Mouse (Mus musculus) kidney, adult 8-10 months (tissue): ENCODE data around the gene Cit.

Experiments
- DNase-seq, 2 experiments: peaks; one replicate each; pipeline ENCODE4 v3.0.0; 2022

Cit gene

GRCm38 (mm10) chr5:116014237-116014636 is 169.2 kb downstream of the Cit start:
- DNase-seq, result no peak

DNA sequence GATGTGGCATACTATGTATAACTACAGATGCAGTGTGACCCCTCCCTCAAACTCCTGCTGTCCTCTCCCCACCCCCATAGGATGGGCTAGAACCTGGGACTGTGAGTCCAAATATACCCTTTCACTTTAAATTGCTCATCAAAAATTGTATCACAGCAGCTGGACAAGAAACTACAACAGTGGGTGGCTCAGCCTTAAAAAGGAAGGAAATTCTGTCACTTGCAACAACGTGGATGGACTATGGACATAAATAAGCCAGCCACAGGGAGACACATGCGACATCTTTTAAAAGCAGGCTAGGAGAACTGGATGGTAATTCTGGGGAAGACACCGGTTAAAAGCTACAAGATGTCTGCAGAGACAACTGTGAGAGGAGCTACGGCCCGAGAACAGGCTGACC is 171.5 kb downstream of the Cit start:
- DNase-seq, result no peak

- no peak for DNase-seq
Observed at GRCm38 (mm10) chr5:116017391-116017790, 172.3 kb downstream of the Cit start.

- no peak for DNase-seq
Observed at GRCm38 (mm10) chr5:116018196-116018595, 173.1 kb downstream of the Cit start.

DNA sequence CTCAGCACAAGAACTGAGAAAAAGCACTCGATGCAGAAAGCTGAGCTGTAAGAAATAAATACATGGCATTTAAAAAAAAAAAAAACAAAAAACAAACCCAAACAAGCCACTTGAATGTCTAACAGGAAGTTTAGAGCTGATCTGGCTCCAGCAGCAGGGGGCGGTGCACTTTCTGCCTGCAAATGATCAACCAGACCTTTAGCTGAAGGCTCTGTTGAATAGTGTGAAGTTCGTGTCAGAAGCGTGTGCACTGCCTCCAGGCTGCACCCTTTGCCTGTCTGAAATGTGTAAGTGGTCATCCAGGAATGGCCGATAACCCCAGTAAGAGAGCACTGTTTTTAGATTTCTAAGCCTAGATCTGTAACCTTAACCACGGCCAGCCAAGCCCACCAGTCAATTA is 173.7 kb downstream of the Cit start:
- DNase-seq, result peak; percentile 83 to 88

- peak; percentile 71 to 74 for DNase-seq
Observed at GRCm38 (mm10) chr5:116019371-116019770, 174.3 kb downstream of the Cit start.

DNA sequence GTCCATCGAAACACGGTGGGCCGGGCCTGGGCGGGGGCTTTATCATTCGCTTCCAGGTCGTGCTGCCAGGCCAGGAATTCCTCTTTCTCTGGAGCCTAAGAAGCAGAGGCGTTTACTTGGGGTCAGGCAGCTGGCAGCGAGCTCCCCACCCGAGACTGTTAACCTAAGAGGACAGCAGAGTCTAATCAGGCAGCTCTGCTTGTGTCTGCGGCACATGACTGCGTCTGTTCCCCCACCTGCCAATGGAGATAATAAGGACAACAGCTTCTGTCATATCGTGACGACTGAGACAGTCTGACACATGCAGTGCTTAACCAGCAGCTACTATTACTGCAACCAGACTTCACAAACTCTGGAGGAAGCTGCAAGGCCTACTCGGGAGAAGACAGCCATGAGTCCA is 176.5 kb downstream of the Cit start:
- DNase-seq, result no peak

- no peak for DNase-seq
Observed at GRCm38 (mm10) chr5:116022131-116022530, 177.1 kb downstream of the Cit start.

DNA sequence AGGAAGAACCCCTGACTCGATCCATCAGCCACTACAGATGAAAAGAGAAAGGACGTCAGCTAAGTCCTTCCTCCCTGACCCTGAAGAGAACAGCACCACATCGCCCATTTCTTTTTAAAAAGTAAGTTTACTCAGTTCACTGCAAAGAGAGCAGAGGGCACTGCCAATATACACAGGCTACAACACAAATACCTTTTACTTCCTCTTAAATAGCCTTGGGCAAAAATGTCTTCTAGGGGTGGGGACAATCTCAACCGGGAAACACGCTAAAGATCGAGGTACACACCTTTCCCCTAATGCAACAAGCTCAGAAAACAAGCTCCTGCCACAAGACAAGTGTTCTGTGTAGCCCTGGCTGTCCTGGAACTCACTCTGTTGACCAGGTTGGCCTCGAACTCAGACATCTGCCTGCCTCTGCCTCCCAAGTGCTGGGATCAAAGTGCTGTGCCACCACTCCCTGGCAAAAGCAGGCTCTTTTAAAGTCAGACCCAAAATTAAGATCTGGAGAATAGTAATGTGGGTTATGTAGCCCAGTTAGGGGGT is 177.7 kb downstream of the Cit start:
- DNase-seq, result peak in 1 of 2 experiments; percentile 31

GRCm38 (mm10) chr5:116023251-116023661 is 178.2 kb downstream of the Cit start:
- DNase-seq, result peak; percentile 77 to 80

DNA sequence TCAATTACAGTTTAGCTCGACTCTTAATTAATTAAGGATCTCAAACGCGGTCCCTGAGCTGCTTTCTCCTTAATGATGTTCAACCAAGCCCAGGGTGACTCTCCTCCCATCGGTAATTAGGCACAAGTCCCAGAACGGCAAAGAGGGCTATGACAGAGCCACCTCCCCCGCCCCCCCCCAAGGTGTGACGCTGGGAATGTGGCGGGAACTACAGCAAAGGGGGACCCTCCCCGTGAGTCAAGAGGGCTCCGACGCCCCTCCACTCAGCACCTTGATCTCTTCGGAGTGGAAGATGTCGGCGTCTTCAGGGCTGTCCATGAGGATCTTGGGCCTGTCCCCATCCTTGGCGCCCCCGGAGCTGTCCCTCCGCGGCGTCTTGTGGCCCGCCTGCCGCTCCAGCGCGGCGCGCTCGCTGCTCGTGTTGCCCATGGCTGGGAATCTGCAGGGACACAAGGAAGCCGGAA is 178.8 kb downstream of the Cit start:
- DNase-seq, result no peak

DNA sequence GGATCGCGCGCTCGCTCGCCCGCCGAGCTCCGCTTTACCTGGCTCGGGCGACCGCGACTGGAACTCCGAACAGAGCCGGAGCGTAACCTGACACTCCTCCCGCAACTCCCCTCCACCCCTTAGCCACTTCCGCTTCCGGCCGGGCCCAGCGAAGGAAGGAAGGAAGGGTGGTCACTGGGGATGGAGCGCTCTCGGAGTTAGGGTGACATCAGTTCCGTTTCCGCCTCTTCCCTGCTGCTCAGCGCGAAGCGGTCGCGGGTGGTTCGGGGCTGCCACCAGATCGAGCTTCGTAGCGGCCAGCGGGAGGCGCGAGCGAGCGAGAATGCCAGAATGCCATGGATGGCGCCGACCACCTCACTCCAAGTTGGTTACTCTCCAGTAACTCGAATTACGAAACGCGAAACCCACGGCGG is 179.3 kb downstream of the Cit start, which contains the start of gene Prkab1:
Prkab1 (minus strand) TSS at position 182 of the 413 bp plus-strand sequence.
- DNase-seq, result peak; percentile 92 to 95

DNA sequence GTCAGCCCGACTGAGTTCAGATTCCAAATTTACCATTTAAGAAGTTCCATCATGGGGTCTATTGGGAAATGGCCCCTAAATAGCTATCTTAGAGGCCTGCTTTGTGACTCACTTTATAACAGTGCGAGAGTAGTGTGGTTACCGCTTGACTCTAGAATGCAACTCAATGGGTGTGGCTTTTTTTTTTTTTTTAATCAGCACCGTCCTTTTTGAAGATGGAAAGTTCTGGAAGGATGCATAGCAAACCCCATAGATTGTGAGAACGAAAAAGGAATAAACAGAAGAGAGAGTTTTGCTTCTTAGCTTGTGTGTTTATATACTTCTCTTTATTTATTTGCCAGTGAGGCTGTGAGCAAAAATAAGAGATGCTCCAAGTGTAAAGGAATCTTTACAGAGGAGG is 181.0 kb downstream of the Cit start:
- no peak for DNase-seq

DNA sequence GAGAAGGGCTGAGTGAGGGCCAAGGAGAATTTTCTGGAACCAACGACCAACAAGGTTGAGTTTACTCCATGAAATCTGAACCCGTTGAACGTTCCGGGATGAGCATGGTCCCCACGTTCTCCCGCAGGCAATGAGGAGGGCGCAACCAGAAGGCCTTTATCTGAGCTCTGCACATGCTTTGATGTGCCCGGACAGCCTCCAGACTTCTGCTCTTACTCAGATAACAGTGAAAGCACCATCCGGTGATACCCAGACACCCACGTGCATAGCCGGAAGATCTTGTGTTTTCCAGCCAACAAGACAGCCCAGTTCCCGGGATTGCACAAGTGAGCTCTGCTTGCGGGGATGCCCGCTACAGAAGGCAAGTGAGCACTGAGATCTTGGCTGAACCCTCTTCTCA is 181.5 kb downstream of the Cit start:
- no peak for DNase-seq

DNA sequence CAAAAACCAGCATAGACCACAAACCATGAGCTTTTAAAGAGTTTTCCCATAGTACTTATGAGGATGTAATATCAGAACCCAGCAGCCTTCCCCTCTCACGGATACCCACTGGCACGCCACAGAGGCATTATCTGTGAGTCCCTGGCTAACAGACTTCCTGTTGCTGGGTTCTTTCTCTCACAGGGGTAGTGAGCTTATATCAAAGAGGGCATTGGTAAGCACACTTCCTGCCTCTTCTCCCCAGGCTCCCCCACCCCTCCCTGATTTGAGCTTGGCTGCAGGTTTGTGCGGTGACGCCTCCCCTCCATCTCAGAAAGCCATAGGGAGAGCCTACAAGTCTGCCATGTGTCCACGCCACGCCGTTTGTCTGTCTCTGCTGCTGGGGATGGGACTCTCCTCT is 184.0 kb downstream of the Cit start:
- DNase-seq, result no peak

GRCm38 (mm10) chr5:116030566-116031189 is 185.6 kb downstream of the Cit start:
- no peak for DNase-seq

- DNase-seq, result peak in 1 of 2 experiments; percentile 50
Observed at GRCm38 (mm10) chr5:116031190-116031577, 186.1 kb downstream of the Cit start.

GRCm38 (mm10) chr5:116036465-116036864 is 191.4 kb downstream of the Cit start:
- no peak for DNase-seq

DNA sequence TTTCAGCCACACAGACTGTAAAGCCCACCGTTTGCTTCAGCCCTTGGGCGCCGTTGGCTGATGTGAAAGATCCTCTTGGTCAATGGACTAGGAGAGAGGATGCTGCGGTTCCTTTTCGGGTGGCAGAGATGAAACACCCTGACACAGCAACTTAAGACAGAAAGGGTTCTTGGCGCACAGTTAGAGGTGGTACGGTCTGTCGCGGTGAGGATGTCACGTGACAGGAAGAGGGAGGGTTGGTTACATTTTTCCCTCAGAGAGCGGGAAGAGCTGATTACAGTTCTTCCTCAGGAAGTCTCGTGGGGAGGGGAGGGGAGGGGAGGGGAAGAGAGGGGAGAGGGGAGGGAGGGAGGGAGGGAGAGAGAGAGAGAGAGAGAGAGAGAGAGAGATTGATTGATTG is 192.7 kb downstream of the Cit start:
- DNase-seq, result no peak

- no peak for DNase-seq
Observed at GRCm38 (mm10) chr5:116039706-116040105, 194.6 kb downstream of the Cit start.

GRCm38 (mm10) chr5:116042241-116042640 is 197.2 kb downstream of the Cit start:
- DNase-seq, result no peak

GRCm38 (mm10) chr5:116045581-116045980 is 200.5 kb downstream of the Cit start:
- DNase-seq, result no peak

GRCm38 (mm10) chr5:116046246-116046645 is 201.2 kb downstream of the Cit start:
- DNase-seq, result no peak

DNA sequence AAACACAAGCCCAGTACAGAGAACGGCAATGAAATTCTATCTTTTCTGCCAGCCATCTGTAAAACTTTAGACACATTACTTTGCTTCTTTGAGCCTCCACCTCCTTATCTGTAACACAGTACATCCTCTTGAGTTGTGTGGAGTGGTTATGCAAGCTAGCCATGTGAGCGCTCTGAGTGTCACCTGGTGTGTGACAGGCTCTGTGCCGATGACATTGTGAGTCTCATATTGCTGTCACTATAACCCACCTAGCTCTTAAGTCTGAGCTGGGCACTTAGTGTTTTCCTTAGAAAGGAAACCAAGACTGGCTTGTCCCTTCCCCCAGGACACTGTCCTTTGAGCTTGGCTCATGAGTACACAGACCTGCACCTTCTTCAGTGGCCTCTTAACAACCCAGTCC is 203.2 kb downstream of the Cit start:
- DNase-seq, result no peak

DNA sequence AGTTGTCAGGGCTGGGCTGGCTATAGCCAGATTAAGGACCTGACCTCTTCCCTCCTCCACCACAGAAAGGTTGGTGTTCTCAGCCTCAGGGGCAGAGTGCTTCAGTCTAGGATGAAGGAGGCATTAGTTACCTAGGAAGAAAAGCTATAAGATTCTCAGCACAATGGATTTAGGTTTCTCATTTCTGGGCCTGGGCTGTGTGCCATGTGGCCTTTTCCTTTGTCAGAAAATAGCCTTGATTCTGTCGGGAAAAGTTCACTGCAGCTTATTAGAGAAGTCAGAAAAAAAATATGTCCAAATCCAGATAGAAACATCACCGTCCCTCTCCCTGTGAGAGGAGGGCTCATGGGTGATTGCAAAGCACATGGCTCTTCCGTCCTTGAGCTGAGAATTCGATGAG is 204.7 kb downstream of the Cit start:
- DNase-seq, result no peak
